In genomic region chr6:55717209-55717608, GRCm38 (mm10) we compare ENCODE assay signal across 9 mouse cellular contexts. TPM values are rescaled to one million over a fixed set of nuclear protein-coding genes. Genes with fewer than 3 reads are reported as not detected.
DNase-seq lines count a peak whose midpoint lies in the region; ATAC-seq and TF ChIP-seq lines count a peak whose summit lies in the region.
"Had no signal": no experiment of that assay in that cellular context is flagged by ENCODE, and none has a peak within 500 bp of the region (broad histone marks: within the 10 kb centered on the region; RNA-seq: fewer than 3 reads in every experiment).

No protein-coding gene starts in this region.

- no peak overlapping the region for H3K4me3 ChIP-seq in heart, adult 2 months
- no peak overlapping the region for H3K4me3 ChIP-seq in heart, embryonic 12.5 days
- H3K4me3 ChIP-seq in neural tube, embryonic 14.5 days (ENCODE audit: low read depth, low read length): no peak overlapping the region
- H3K4me3 ChIP-seq: megakaryocyte, embryonic 14.5 days had no signal

- H3K9me3 ChIP-seq in heart, embryonic 12.5 days (replicated peaks): no peaks in the 10 kb centered on the region
- no peaks in the 10 kb centered on the region for H3K9me3 ChIP-seq in neural tube, embryonic 14.5 days (ENCODE audit: control insufficient read depth, low read length)
- H3K9me3 ChIP-seq: megakaryocyte, embryonic 14.5 days had no signal

- H3K4me1 ChIP-seq in heart, adult 2 months (ENCODE audit: control insufficient read depth, insufficient read depth, low read length): no peaks in the 10 kb centered on the region
- no peaks in the 10 kb centered on the region for H3K4me1 ChIP-seq in heart, embryonic 12.5 days (replicated peaks)
- H3K4me1 ChIP-seq in neural tube, embryonic 14.5 days (ENCODE audit: control insufficient read depth, insufficient read depth, low read length): no peaks in the 10 kb centered on the region
- H3K4me1 ChIP-seq: megakaryocyte, embryonic 14.5 days had no signal

- no peaks in the 10 kb centered on the region; the same call in 1 of the 2 replicates for H3K27me3 ChIP-seq in heart, adult 2 months (ENCODE audit: control insufficient read depth, insufficient read depth, low read length)
- peaks cover 11% of the 10 kb centered on the region; the same call in 1 of the 2 replicates for H3K27me3 ChIP-seq in heart, embryonic 12.5 days (replicated peaks)
- H3K27me3 ChIP-seq in neural tube, embryonic 14.5 days (ENCODE audit: control insufficient read depth, insufficient read depth, low read length): no peaks in the 10 kb centered on the region

- peak; percentile 10 to 38 for DNase-seq in heart, adult 2 months
- DNase-seq in c-Kit-positive CD71-negative TER-119-negative erythroid progenitor cells, embryonic 14.5 days (ENCODE audit: low read depth): peak; percentile 37
- peak; percentile 12 to 61 for DNase-seq in kidney, adult 8-10 months
- DNase-seq in left cerebral cortex, postnatal 36 days (ENCODE audit: low spot score in 2 of 2): peak; percentile 60 to 74
- peak; percentile 44 for DNase-seq in urinary bladder, adult 2 months (ENCODE audit: low spot score)

- H3K9ac ChIP-seq in heart, adult 2 months (ENCODE audit: low read depth, low read length): no peak overlapping the region
- H3K9ac ChIP-seq in heart, embryonic 12.5 days: no peak overlapping the region
- no peak overlapping the region for H3K9ac ChIP-seq in neural tube, embryonic 14.5 days (replicated peaks; ENCODE audit: low read depth, low read length)

- no peaks in the 10 kb centered on the region for H3K79me2 ChIP-seq in heart, adult 2 months (replicated peaks; ENCODE audit: control insufficient read depth, insufficient read depth, low read length)

- no peak for ATAC-seq in heart, embryonic 12.5 days (ENCODE audit: insufficient number of reproducible peaks, low FRiP score)
- ATAC-seq in frontal cortex, adult (ENCODE audit: low TSS enrichment): peak; percentile 96
- ATAC-seq in neural tube, embryonic 14.5 days (ENCODE audit: low read depth): peak; percentile 34; the same call in 1 of the 2 replicates

- H3K4me2 ChIP-seq in heart, embryonic 12.5 days: no peak overlapping the region
- H3K4me2 ChIP-seq in neural tube, embryonic 14.5 days (ENCODE audit: low read depth, low read length): no peak overlapping the region

- WGBS in heart, adult 2 months: 28% methylated on average over 5 of the region's 5 CpGs
- 28% methylated on average over 5 of the region's 5 CpGs for WGBS in heart, embryonic 12.5 days
- 30% methylated on average over 5 of the region's 5 CpGs for WGBS in neural tube, embryonic 14.5 days

- no peak for TF ChIP-seq EP300 in heart, adult 2 months (IDR thresholded peaks at IDR 0.05; ENCODE audit: insufficient read depth, low read depth, low read length)

- no peak overlapping the region for H3K27ac ChIP-seq in heart, adult 2 months
- no peak overlapping the region for H3K27ac ChIP-seq in heart, embryonic 12.5 days (ENCODE audit: poor library complexity, severe bottlenecking)
- H3K27ac ChIP-seq in neural tube, embryonic 14.5 days (ENCODE audit: low read depth, low read length): no peak overlapping the region

- H3K36me3 ChIP-seq in heart, adult 2 months (ENCODE audit: control insufficient read depth, insufficient read depth, low read length): no peaks in the 10 kb centered on the region
- H3K36me3 ChIP-seq in heart, embryonic 12.5 days: no peaks in the 10 kb centered on the region
- no peaks in the 10 kb centered on the region for H3K36me3 ChIP-seq in neural tube, embryonic 14.5 days (ENCODE audit: control insufficient read depth, insufficient read depth, low read length)

- peak; percentile 76 for TF ChIP-seq CTCF in heart, adult 2 months (IDR thresholded peaks at IDR 0.05)

- TF ChIP-seq POLR2A in heart, adult 2 months (IDR thresholded peaks at IDR 0.05; ENCODE audit: insufficient read depth, low read depth, low read length): no peak

- intact Hi-C loops in heart, adult 2 months (cut with DNase I): loop anchor here (10.0 kb wide), 1 partner anchor 238 kb away; no protein-coding TSS in a partner anchor
- intact Hi-C loops in left cerebral cortex, postnatal 36 days (cut with DNase I): loop anchor here (1.0 to 5.0 kb wide), 2 partner anchors 85 to 233 kb away; no protein-coding TSS in a partner anchor

RNA-seq across cellular contexts. Expression of gene Neurod6, which starts 36.1 kb away (rescaled TPM):
- total RNA-seq in heart, adult 2 months (2021): not detected
- not detected in 2 replicates for polyA plus RNA-seq in heart, adult 2 months (2012; rRNA removed)
- 0.10 TPM in 1 of 2 replicates, not detected in the other for polyA plus RNA-seq in heart, embryonic 12.5 days (2016; fragmentation: Nextera tagmentation; extraction: Ambion mirVana)
- total RNA-seq in left cerebral cortex, postnatal 36 days (2021): 10 to 100 TPM; 47.3 to 55.7 TPM
- 88.6 and 95.7 TPM in 2 replicates for polyA plus RNA-seq in neural tube, embryonic 14.5 days (2014; fragmentation: Nextera tagmentation; extraction: Ambion mirVana)
- polyA plus RNA-seq in urinary bladder, adult 2 months (2012; rRNA removed): not detected in 2 replicates

Comparison
In these comparisons a context has a peak if more than half of its experiments do, and no peak if none do; other contexts are left out.
1. RNA of gene Neurod6, which starts 36.1 kb away (polyA plus RNA-seq): 88.6 to 95.7 TPM in neural tube, embryonic 14.5 days; 0.10 TPM in heart, embryonic 12.5 days, not detected in heart, adult 2 months and not detected in urinary bladder, adult 2 months; every median in the first group is over 10 times any median in the second.
2. Peak in every context shown above with its lines, with median percentiles within 50 percentile points of each other: DNase-seq.